Mouse (Mus musculus) megakaryocyte, embryonic 14.5 days (primary cell): Measurements from ENCODE around the gene Chmp2a. TPM values are rescaled to one million over a fixed set of nuclear protein-coding genes. Genes with fewer than 3 reads are reported as not detected.

Experiments used
- H3K27me3 ChIP-seq: replicated peaks from 2 replicates; pipeline ENCODE3; 2012; ENCODE audit warnings: inconsistent platforms
- H3K36me3 ChIP-seq: replicated peaks from 2 replicates; pipeline ENCODE3; 2012; ENCODE audit warnings: low read length, inconsistent platforms, mixed read lengths
- H3K4me1 ChIP-seq: 2 replicates; pipeline ENCODE4 v1.6.1; 2012; ENCODE audit warnings: inconsistent platforms
- H3K4me3 ChIP-seq: replicated peaks from 2 replicates; pipeline ENCODE3; 2012; ENCODE audit warnings: moderate library complexity, mild to moderate bottlenecking, inconsistent platforms
- H3K9me3 ChIP-seq: 2 replicates; pipeline ENCODE4 v1.6.1; 2012; ENCODE audit warnings: inconsistent platforms
- FLI1 ChIP-seq: IDR thresholded peaks from 2 replicates; pipeline ENCODE4 v1.6.1; 2012; ENCODE audit warnings: low read length, inconsistent platforms, mixed read lengths
- GATA1 ChIP-seq: IDR thresholded peaks from 3 replicates; pipeline ENCODE4 v1.6.1; 2012; ENCODE audit warnings: mixed read lengths, low read length, inconsistent platforms, borderline replicate concordance
- polyA plus RNA-seq: library from polyadenylated mRNA; stranded (reverse); fragments of >175 nt; gene quantifications from 2 replicates; pipeline ENCODE4 v1.2.3, GENCODE M21; 2012; ENCODE audit warnings: low replicate concordance; ENCODE audit not compliant: insufficient read depth

The Chmp2a gene
- polyA plus RNA-seq, 1 experiment, result 592 TPM

- peaks cover 47% of the 10 kb centered on the region for H3K36me3 ChIP-seq
- peaks cover 85% of the 10 kb centered on the region for H3K4me1 ChIP-seq
- H3K4me3 ChIP-seq, result peak overlapping the region; percentile 98
- TF ChIP-seq FLI1, result no peak
- TF ChIP-seq GATA1, result no peak
- no peaks in the 10 kb centered on the region for H3K27me3 ChIP-seq
- H3K9me3 ChIP-seq, result no peaks in the 10 kb centered on the region
Observed at GRCm38 (mm10) chr7:13036806-13037205, 2.2 kb upstream of the Chmp2a start.

GRCm38 (mm10) chr7:13035211-13035855 is 726 bp upstream of the Chmp2a start:
- Histone ChIP-seq H3K4me3 (peak overlapping the region; percentile 100), H3K27me3 (no peaks in the 10 kb centered on the region), H3K9me3 (no peaks in the 10 kb centered on the region), H3K36me3 (peaks cover 56% of the 10 kb centered on the region), H3K4me1 (peaks cover 72% of the 10 kb centered on the region)
- no peak for TF ChIP-seq GATA1
- no peak for TF ChIP-seq FLI1

GRCm38 (mm10) chr7:13033451-13034147 is 1.0 kb downstream of the Chmp2a start:
- peaks cover 69% of the 10 kb centered on the region for H3K4me1 ChIP-seq
- H3K4me3 ChIP-seq, result peak overlapping the region; percentile 100

GRCm38 (mm10) chr7:13032541-13032940 is 2.1 kb downstream of the Chmp2a start:
- Histone ChIP-seq H3K9me3 (no peaks in the 10 kb centered on the region), H3K27me3 (no peaks in the 10 kb centered on the region), H3K4me3 (no peak overlapping the region), H3K36me3 (peaks cover 83% of the 10 kb centered on the region), H3K4me1 (peaks cover 74% of the 10 kb centered on the region)
- no peak for TF ChIP-seq FLI1
- no peak for TF ChIP-seq GATA1

More at GRCm38 (mm10) chr7:13033451-13034147, 1.0 kb downstream of the Chmp2a start:
- H3K36me3 ChIP-seq, result peaks cover 72% of the 10 kb centered on the region
- H3K27me3 ChIP-seq, result no peaks in the 10 kb centered on the region
- TF ChIP-seq FLI1, result no peak
- TF ChIP-seq GATA1, result no peak
- H3K9me3 ChIP-seq, result no peaks in the 10 kb centered on the region

- Histone ChIP-seq H3K4me1 (peaks cover 78% of the 10 kb centered on the region), H3K36me3 (peaks cover 88% of the 10 kb centered on the region), H3K27me3 (no peaks in the 10 kb centered on the region), H3K4me3 (no peak overlapping the region), H3K9me3 (no peaks in the 10 kb centered on the region)
- no peak for TF ChIP-seq FLI1
- TF ChIP-seq GATA1, result no peak
Observed at GRCm38 (mm10) chr7:13031983-13032382, 2.6 kb downstream of the Chmp2a start.

- H3K36me3 ChIP-seq, result peaks cover 92% of the 10 kb centered on the region
- peaks cover 78% of the 10 kb centered on the region for H3K4me1 ChIP-seq
- no peaks in the 10 kb centered on the region for H3K9me3 ChIP-seq
- no peaks in the 10 kb centered on the region for H3K27me3 ChIP-seq
- no peak overlapping the region for H3K4me3 ChIP-seq
- TF ChIP-seq GATA1 (no peak), FLI1 (no peak)
Observed at GRCm38 (mm10) chr7:13031069-13031468, 3.5 kb downstream of the Chmp2a start.

GRCm38 (mm10) chr7:13028986-13029385 is 5.6 kb downstream of the Chmp2a start:
- peaks cover 85% of the 10 kb centered on the region for H3K36me3 ChIP-seq
- H3K4me1 ChIP-seq, result peaks cover 70% of the 10 kb centered on the region
- H3K27me3 ChIP-seq, result no peaks in the 10 kb centered on the region
- no peak for TF ChIP-seq FLI1
- TF ChIP-seq GATA1, result no peak
- H3K9me3 ChIP-seq, result no peaks in the 10 kb centered on the region
- H3K4me3 ChIP-seq, result no peak overlapping the region

GRCm38 (mm10) chr7:13025511-13026112 is 9.0 kb downstream of the Chmp2a start:
- H3K4me1 ChIP-seq, result peaks cover 61% of the 10 kb centered on the region
- peaks cover 52% of the 10 kb centered on the region for H3K36me3 ChIP-seq
- no peaks in the 10 kb centered on the region for H3K9me3 ChIP-seq
- TF ChIP-seq FLI1, result no peak
- no peak for TF ChIP-seq GATA1
- no peaks in the 10 kb centered on the region for H3K27me3 ChIP-seq
- peak overlapping the region; percentile 99 for H3K4me3 ChIP-seq

- Histone ChIP-seq H3K9me3 (no peaks in the 10 kb centered on the region), H3K27me3 (no peaks in the 10 kb centered on the region), H3K4me3 (peak overlapping the region; percentile 99), H3K4me1 (peaks cover 54% of the 10 kb centered on the region), H3K36me3 (peaks cover 44% of the 10 kb centered on the region)
- TF ChIP-seq FLI1, result no peak
- no peak for TF ChIP-seq GATA1
Observed at GRCm38 (mm10) chr7:13024805-13025204, 9.8 kb downstream of the Chmp2a start.
